16 mouse cellular contexts compared by ENCODE assay signal in the genomic region with DNA sequence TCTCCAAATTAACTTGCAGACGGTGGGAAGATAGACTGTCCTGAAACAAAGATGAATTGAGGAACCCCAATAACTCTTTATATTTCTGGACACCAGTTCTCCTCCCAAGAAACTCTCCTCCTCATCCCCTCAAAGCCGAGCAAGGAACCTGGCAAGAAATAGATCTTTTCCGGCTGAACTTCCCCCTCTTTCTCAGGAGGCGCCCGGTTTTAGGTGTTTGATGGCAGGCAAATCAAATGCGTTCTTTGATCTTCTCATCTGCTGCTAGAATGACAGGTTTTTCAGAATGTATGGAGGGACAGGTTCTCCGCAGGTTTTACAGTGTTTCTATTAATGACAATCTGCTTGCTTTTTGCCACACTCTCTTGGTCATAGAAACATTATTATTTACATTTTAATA. TPM values are rescaled to one million over a fixed set of nuclear protein-coding genes. Genes with fewer than 3 reads are reported as not detected.
DNase-seq lines count a peak whose midpoint lies in the region; ATAC-seq and TF ChIP-seq lines count a peak whose summit lies in the region.
"Had no signal": no experiment of that assay in that cellular context is flagged by ENCODE, and none has a peak within 500 bp of the region (broad histone marks: within the 10 kb centered on the region; RNA-seq: fewer than 3 reads in every experiment).

No protein-coding gene starts in this region.

- TF ChIP-seq CTCF in lung, embryonic 14.5 days (IDR thresholded peaks at IDR 0.05; ENCODE audit: low read depth): no peak

- H3K27me3 ChIP-seq in lung, embryonic 14.5 days (ENCODE audit: insufficient read depth, low read length): peaks cover 62% of the 10 kb centered on the region
- peaks cover 85% of the 10 kb centered on the region for H3K27me3 ChIP-seq in hindbrain, embryonic 13.5 days
- H3K27me3 ChIP-seq in neural tube, embryonic 14.5 days (ENCODE audit: control insufficient read depth, insufficient read depth, low read length): peaks cover 11% of the 10 kb centered on the region

- no peak overlapping the region for H3K4me3 ChIP-seq in lung, embryonic 14.5 days (ENCODE audit: low read depth, low read length)
- H3K4me3 ChIP-seq in hindbrain, embryonic 13.5 days: peak overlapping the region; percentile 47
- peak overlapping the region; percentile 47 for H3K4me3 ChIP-seq in neural tube, embryonic 14.5 days (ENCODE audit: low read depth, low read length)
- H3K4me3 ChIP-seq: forebrain, embryonic 10.5 days; limb, embryonic 13.5 days; liver, embryonic 15.5 days had no signal

- WGBS in lung, embryonic 14.5 days: 1% methylated on average over 7 of the region's 7 CpGs
- 4% methylated on average over 7 of the region's 7 CpGs for WGBS in hindbrain, embryonic 13.5 days
- WGBS in neural tube, embryonic 14.5 days: 6% methylated on average over 7 of the region's 7 CpGs

- no peaks in the 10 kb centered on the region for H3K36me3 ChIP-seq in lung, embryonic 14.5 days (ENCODE audit: insufficient read depth)
- no peaks in the 10 kb centered on the region for H3K36me3 ChIP-seq in hindbrain, embryonic 13.5 days
- H3K36me3 ChIP-seq in neural tube, embryonic 14.5 days (ENCODE audit: control insufficient read depth, insufficient read depth, low read length): no peaks in the 10 kb centered on the region
- H3K36me3 ChIP-seq: forebrain, embryonic 10.5 days; limb, embryonic 13.5 days; liver, embryonic 15.5 days had no signal

- H3K4me2 ChIP-seq in lung, embryonic 14.5 days: no peak overlapping the region
- peak overlapping the region; percentile 58 for H3K4me2 ChIP-seq in hindbrain, embryonic 13.5 days
- peak overlapping the region; percentile 47 for H3K4me2 ChIP-seq in neural tube, embryonic 14.5 days (ENCODE audit: low read depth, low read length)
- H3K4me2 ChIP-seq: limb, embryonic 13.5 days; liver, embryonic 15.5 days had no signal

- H3K9ac ChIP-seq in lung, embryonic 14.5 days: no peak overlapping the region
- H3K9ac ChIP-seq in hindbrain, embryonic 13.5 days: peak overlapping the region; percentile 59
- peak overlapping the region; percentile 44; the same call in 1 of the 2 replicates for H3K9ac ChIP-seq in neural tube, embryonic 14.5 days (replicated peaks; ENCODE audit: low read depth, low read length)
- H3K9ac ChIP-seq: limb, embryonic 13.5 days; liver, embryonic 15.5 days had no signal

- DNase-seq in embryo, embryonic 11 days: peak; percentile 37
- DNase-seq in embryo, embryonic 9.5 days (ENCODE audit: extremely low spot score): no peak
- peak; percentile 1 for DNase-seq in lung, embryonic 14.5 days
- DNase-seq in lung, postnatal 10 days: no peak
- no peak for DNase-seq in thymus, postnatal 14 days
- no peak for DNase-seq in urinary bladder, postnatal 10 days (ENCODE audit: low spot score)
- DNase-seq: adrenal gland, postnatal 36 days; heart, adult 18-20 months; lung, postnatal 4 days; thymus, postnatal 4 days had no signal

- H3K4me1 ChIP-seq in lung, embryonic 14.5 days (ENCODE audit: insufficient read depth): no peaks in the 10 kb centered on the region
- peaks cover 23% of the 10 kb centered on the region for H3K4me1 ChIP-seq in hindbrain, embryonic 13.5 days (replicated peaks)
- H3K4me1 ChIP-seq in neural tube, embryonic 14.5 days (ENCODE audit: control insufficient read depth, insufficient read depth, low read length): peaks cover 8% of the 10 kb centered on the region; the same call in 1 of the 2 replicates
- H3K4me1 ChIP-seq: liver, embryonic 15.5 days had no signal

- H3K9me3 ChIP-seq in lung, embryonic 14.5 days (ENCODE audit: low read depth, low read length): no peaks in the 10 kb centered on the region
- H3K9me3 ChIP-seq in hindbrain, embryonic 13.5 days: no peaks in the 10 kb centered on the region
- H3K9me3 ChIP-seq in neural tube, embryonic 14.5 days (ENCODE audit: control insufficient read depth, low read length): no peaks in the 10 kb centered on the region
- H3K9me3 ChIP-seq: forebrain, embryonic 10.5 days; limb, embryonic 13.5 days; liver, embryonic 15.5 days had no signal

- ATAC-seq in lung, embryonic 14.5 days (ENCODE audit: insufficient read depth): no peak
- ATAC-seq in hindbrain, embryonic 13.5 days (ENCODE audit: low FRiP score): no peak
- no peak for ATAC-seq in neural tube, embryonic 14.5 days (ENCODE audit: low read depth)

- no peak overlapping the region for H3K27ac ChIP-seq in lung, embryonic 14.5 days (ENCODE audit: low read depth)
- H3K27ac ChIP-seq in hindbrain, embryonic 13.5 days: peak overlapping the region; percentile 69
- H3K27ac ChIP-seq in neural tube, embryonic 14.5 days (ENCODE audit: low read depth, low read length): peak overlapping the region; percentile 28; the same call in 1 of the 2 replicates
- H3K27ac ChIP-seq: forebrain, embryonic 10.5 days; limb, embryonic 13.5 days; liver, embryonic 15.5 days had no signal

RNA-seq across cellular contexts. Expression of gene Pax8, which starts 3.3 kb away (rescaled TPM):
- not detected in 2 replicates for polyA plus RNA-seq in lung, embryonic 14.5 days (2014; fragmentation: Nextera tagmentation; extraction: Ambion mirVana)
- polyA plus RNA-seq in hindbrain, embryonic 13.5 days (2015; fragmentation: Nextera tagmentation; extraction: Ambion mirVana): 32.9 and 41.1 TPM in 2 replicates
- 56.9 and 64.1 TPM in 2 replicates for polyA plus RNA-seq in neural tube, embryonic 14.5 days (2014; fragmentation: Nextera tagmentation; extraction: Ambion mirVana)
- polyA plus RNA-seq: heart, embryonic 16.5 days; limb, embryonic 13.5 days had no signal

Comparison
In these comparisons a context has a peak if more than half of its experiments do, and no peak if none do; other contexts are left out.
1. DNase-seq: peak in embryo, embryonic 11 days (single experiment) and lung, embryonic 14.5 days (single experiment); none in embryo, embryonic 9.5 days (single experiment), lung, postnatal 10 days (single experiment), thymus, postnatal 14 days (single experiment) and urinary bladder, postnatal 10 days (single experiment).
2. RNA of gene Pax8, which starts 3.3 kb away (polyA plus RNA-seq): 56.9 to 64.1 TPM in neural tube, embryonic 14.5 days and 32.9 to 41.1 TPM in hindbrain, embryonic 13.5 days; not detected in lung, embryonic 14.5 days; every median in the first group is over 10 times any median in the second.